Mouse (Mus musculus) bone marrow, adult 2 months (tissue): ENCODE measurements at regions not wholly inside any gene's neighbourhood (a gene's known extent, or its start where the extent isn't known, plus 50 kb on each side); places are given as distances from the start of the nearest gene placed in this dataset.

ENCODE experiments used
- CTCF ChIP-seq: fragments of 200-500 bp; IDR thresholded peaks from 2 replicates; pipeline ENCODE4 v1.5.1; 2011; ENCODE audit warnings: low read length, control low read depth; ENCODE audit not compliant: control insufficient read depth, insufficient read depth
- POLR2A ChIP-seq: fragments of 200-500 bp; IDR thresholded peaks from 2 replicates; pipeline ENCODE4 v1.6.1; 2011; ENCODE audit warnings: low read depth, mild to moderate bottlenecking, control low read depth, low read length, borderline replicate concordance; ENCODE audit not compliant: control insufficient read depth

DNA sequence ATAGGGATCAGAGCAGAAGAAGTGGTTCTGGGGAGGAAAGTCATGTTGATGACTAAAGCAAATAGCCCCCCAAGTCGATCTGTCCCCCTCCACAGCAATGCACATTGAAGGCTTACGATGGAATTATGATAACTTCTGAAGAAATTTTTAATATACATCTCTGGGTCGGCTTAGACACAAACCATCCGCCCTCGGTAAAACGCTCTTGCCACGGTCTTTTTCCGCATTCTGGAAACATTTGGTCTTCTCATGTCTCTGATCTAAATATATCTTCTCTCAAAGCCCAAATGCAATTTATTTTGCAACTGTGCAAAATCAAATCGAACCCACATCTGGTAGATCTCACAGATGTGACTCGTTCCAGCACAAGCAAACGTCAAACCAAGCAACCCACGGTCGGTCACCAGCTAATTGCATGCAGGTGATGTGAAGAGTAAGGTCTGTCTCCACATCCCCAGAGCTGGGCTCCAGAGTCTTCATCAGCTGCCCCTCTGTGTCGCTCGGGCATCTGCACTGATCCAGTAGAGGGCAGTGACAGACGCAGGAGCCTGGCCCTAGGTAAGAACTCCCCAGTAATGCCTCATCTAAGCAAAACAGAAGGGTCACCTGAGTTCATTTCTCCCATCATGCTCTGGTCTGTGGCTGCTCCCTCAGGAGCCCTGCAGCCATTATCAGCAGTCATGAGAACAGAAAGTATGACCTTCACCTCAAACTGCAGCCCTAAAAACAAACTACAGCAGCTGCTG, 79.5 kb upstream of the Gm47985 start:
- TF ChIP-seq CTCF (0 out of 2 replicates have a peak, but pooled peaks have one; percentile 17), POLR2A (no peak)
